Comparison of ENCODE assay signal across 12 mouse cellular contexts in genomic region chr2:50690120-50691103, GRCm38 (mm10).
DNase-seq lines count a peak whose midpoint lies in the region; ATAC-seq and TF ChIP-seq lines count a peak whose summit lies in the region.
"Had no signal": no experiment of that assay in that cellular context is flagged by ENCODE, and none has a peak within 500 bp of the region (broad histone marks: within the 10 kb centered on the region; RNA-seq: fewer than 3 reads in every experiment).

No protein-coding gene starts in this region.

- peak; percentile 41 for DNase-seq in gastrocnemius, adult 18-20 months (ENCODE audit: low spot score)
- DNase-seq in gastrocnemius, postnatal 4 days (ENCODE audit: low spot score in 2 of 2): no peak
- DNase-seq in urinary bladder, postnatal 14 days (ENCODE audit: low spot score): peak; percentile 30
- no peak for DNase-seq in urinary bladder, adult 18-20 months (ENCODE audit: low spot score in 2 of 2)
- peak; percentile 55 for DNase-seq in heart, postnatal 0 days (ENCODE audit: low spot score)
- DNase-seq in yolk sac, embryonic 10.5 days (ENCODE audit: low spot score): peak; percentile 33
- DNase-seq in layer of hippocampus, postnatal 14 days (ENCODE audit: low spot score in 2 of 2): no peak
- DNase-seq: embryo, embryonic 11 days; forebrain, postnatal 0 days; liver had no signal

- H3K4me3 ChIP-seq in heart, postnatal 0 days (ENCODE audit: low read depth, low read length): no peak overlapping the region
- no peak overlapping the region for H3K4me3 ChIP-seq in hindbrain, embryonic 16.5 days (ENCODE audit: low read length)

- H3K9ac ChIP-seq in heart, postnatal 0 days (replicated peaks; ENCODE audit: low read depth, low read length): no peak overlapping the region
- H3K9ac ChIP-seq in hindbrain, embryonic 16.5 days (ENCODE audit: low read depth, low read length): no peak overlapping the region
- H3K9ac ChIP-seq: forebrain, postnatal 0 days had no signal

- no peaks in the 10 kb centered on the region for H3K36me3 ChIP-seq in heart, postnatal 0 days (replicated peaks; ENCODE audit: control insufficient read depth, insufficient read depth, low read length)
- H3K36me3 ChIP-seq in hindbrain, embryonic 16.5 days (ENCODE audit: control insufficient read depth, insufficient read depth, low read length): no peaks in the 10 kb centered on the region

- peak; percentile 59; the same call in 1 of the 2 replicates for TF ChIP-seq EP300 in heart, postnatal 0 days (IDR thresholded peaks at IDR 0.05; ENCODE audit: low read depth)

- no peaks in the 10 kb centered on the region for H3K9me3 ChIP-seq in heart, postnatal 0 days (replicated peaks; ENCODE audit: control insufficient read depth, low read length)
- no peaks in the 10 kb centered on the region for H3K9me3 ChIP-seq in hindbrain, embryonic 16.5 days (ENCODE audit: control insufficient read depth, low read length)

- H3K27ac ChIP-seq in heart, postnatal 0 days (ENCODE audit: low read depth): peak overlapping the region; percentile 34
- no peak overlapping the region for H3K27ac ChIP-seq in hindbrain, embryonic 16.5 days (ENCODE audit: low read depth, low read length)

- no peak overlapping the region for H3K4me2 ChIP-seq in heart, postnatal 0 days (ENCODE audit: low read depth, low read length)
- no peak overlapping the region for H3K4me2 ChIP-seq in hindbrain, embryonic 16.5 days (ENCODE audit: low read length)

- WGBS in heart, postnatal 0 days: 40% methylated on average over 11 of the region's 11 CpGs
- WGBS in hindbrain, embryonic 16.5 days: 79% methylated on average over 11 of the region's 11 CpGs

- H3K4me1 ChIP-seq in heart, postnatal 0 days (ENCODE audit: control insufficient read depth, insufficient read depth): no peaks in the 10 kb centered on the region
- H3K4me1 ChIP-seq in hindbrain, embryonic 16.5 days (ENCODE audit: control insufficient read depth, insufficient read depth, low read depth, low read length): peaks cover 6% of the 10 kb centered on the region

- H3K27me3 ChIP-seq in heart, postnatal 0 days (ENCODE audit: control insufficient read depth, insufficient read depth, low read length): no peaks in the 10 kb centered on the region
- H3K27me3 ChIP-seq in hindbrain, embryonic 16.5 days (replicated peaks; ENCODE audit: control insufficient read depth, insufficient read depth, low read length): no peaks in the 10 kb centered on the region

- peak; percentile 70 for ATAC-seq in heart, postnatal 0 days (ENCODE audit: insufficient read depth, low read depth)
- no peak for ATAC-seq in hindbrain, embryonic 16.5 days
- ATAC-seq: CD4-positive, CD25-positive, alpha-beta regulatory T cell, adult 4 months; forebrain, postnatal 0 days had no signal

- TF ChIP-seq CTCF in heart, postnatal 0 days (IDR thresholded peaks at IDR 0.05; ENCODE audit: low read depth): no peak

Comparison
In these comparisons a context has a peak if more than half of its experiments do, and no peak if none do; other contexts are left out.
1. DNase-seq: peak in gastrocnemius, adult 18-20 months (single experiment), urinary bladder, postnatal 14 days (single experiment), heart, postnatal 0 days (single experiment) and yolk sac, embryonic 10.5 days (single experiment); none in gastrocnemius, postnatal 4 days (0 of 2), urinary bladder, adult 18-20 months (0 of 2) and layer of hippocampus, postnatal 14 days (0 of 2).